10 mouse cellular contexts compared by ENCODE assay signal in the genomic region with DNA sequence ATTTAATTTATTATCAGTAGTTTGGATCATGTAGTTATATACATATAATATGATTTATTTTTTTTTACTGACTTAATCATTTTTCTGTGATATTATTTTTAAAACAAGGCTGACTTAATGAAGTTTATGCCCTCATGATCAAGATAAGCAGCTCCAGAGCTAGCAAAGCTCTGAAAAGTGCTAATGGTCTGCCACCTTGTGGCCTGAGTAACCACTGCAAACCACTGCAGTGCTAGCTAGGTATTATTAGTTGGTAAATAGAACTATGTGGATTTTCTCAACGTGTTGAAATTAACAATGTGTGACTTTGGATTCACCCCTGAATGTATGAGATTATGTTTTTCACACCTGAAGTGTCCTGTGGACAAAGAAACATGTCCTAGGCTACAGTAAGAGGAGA. TPM values are rescaled to one million over a fixed set of nuclear protein-coding genes. Genes with fewer than 3 reads are reported as not detected.
A peak's percentile ranks its signal among the peaks of the same experiment; 100 is the strongest.
DNase-seq lines count a peak whose midpoint lies in the region; ATAC-seq lines count a peak whose summit lies in the region.
"Had no signal": no experiment of that assay in that cellular context is flagged by ENCODE, and none has a peak within 500 bp of the region (broad histone marks: within the 10 kb centered on the region; RNA-seq: fewer than 3 reads in every experiment).

No protein-coding gene starts in this region.

- no peaks in the 10 kb centered on the region for H3K36me3 ChIP-seq in hindbrain, embryonic 14.5 days (replicated peaks; ENCODE audit: control insufficient read depth, insufficient read depth)
- H3K36me3 ChIP-seq: embryonic facial prominence, embryonic 13.5 days had no signal

- H3K9me3 ChIP-seq in hindbrain, embryonic 14.5 days (ENCODE audit: control insufficient read depth, low read length): no peaks in the 10 kb centered on the region
- H3K9me3 ChIP-seq: embryonic facial prominence, embryonic 13.5 days had no signal

- no peak overlapping the region for H3K4me2 ChIP-seq in hindbrain, embryonic 14.5 days (replicated peaks)
- H3K4me2 ChIP-seq: embryonic facial prominence, embryonic 13.5 days had no signal

- 8% methylated on average over 1 of the region's 1 CpGs for WGBS in hindbrain, embryonic 14.5 days

- peak; percentile 85 for ATAC-seq in hindbrain, embryonic 14.5 days (ENCODE audit: low FRiP score)
- peak; percentile 83 for ATAC-seq in megakaryocyte-erythroid progenitor cell, adult 5-6 weeks (replicated peaks; ENCODE audit: low FRiP score, low TSS enrichment, poor library complexity, severe bottlenecking)

- H3K4me3 ChIP-seq in hindbrain, embryonic 14.5 days (replicated peaks; ENCODE audit: low read length): no peak overlapping the region
- H3K4me3 ChIP-seq: embryonic facial prominence, embryonic 13.5 days had no signal

- peak; percentile 79 for DNase-seq in testis, postnatal 10 days (ENCODE audit: low spot score)
- DNase-seq in testis, postnatal 14 days (ENCODE audit: low spot score): no peak
- peak; percentile 68 for DNase-seq in embryo, embryonic 10 days (ENCODE audit: low spot score)
- DNase-seq in hindbrain, embryonic 14.5 days (ENCODE audit: low spot score): peak; percentile 81
- peak; percentile 24 to 59 for DNase-seq in layer of hippocampus, postnatal 14 days (ENCODE audit: low spot score in 2 of 2)
- peak; percentile 15 for DNase-seq in telencephalon, adult 2 months (ENCODE audit: low read depth, low spot score)
- no peak for DNase-seq in T-cell, adult 2 months (ENCODE audit: low spot score)

- no peaks in the 10 kb centered on the region for H3K4me1 ChIP-seq in hindbrain, embryonic 14.5 days (replicated peaks; ENCODE audit: control insufficient read depth, insufficient read depth, low read length)
- H3K4me1 ChIP-seq: embryonic facial prominence, embryonic 13.5 days had no signal

- H3K27ac ChIP-seq in hindbrain, embryonic 14.5 days: no peak overlapping the region
- H3K27ac ChIP-seq: embryonic facial prominence, embryonic 13.5 days had no signal

- no peak overlapping the region for H3K9ac ChIP-seq in hindbrain, embryonic 14.5 days
- H3K9ac ChIP-seq: embryonic facial prominence, embryonic 13.5 days had no signal

- no peaks in the 10 kb centered on the region for H3K27me3 ChIP-seq in hindbrain, embryonic 14.5 days (ENCODE audit: control insufficient read depth, insufficient read depth, low read length)
- H3K27me3 ChIP-seq: embryonic facial prominence, embryonic 13.5 days had no signal

RNA-seq across cellular contexts. Expression of a gene that starts 15.0 kb away (rescaled TPM):
- polyA plus RNA-seq in hindbrain, embryonic 14.5 days (2014; fragmentation: Nextera tagmentation; extraction: Ambion mirVana): not detected in 2 replicates
- total RNA-seq in layer of hippocampus, postnatal 14 days (2021): not detected
- not detected in 2 replicates for total RNA-seq in megakaryocyte-erythroid progenitor cell, adult 5-6 weeks (2014; fragmentation: Nextera tagmentation)
- total RNA-seq in megakaryocyte-erythroid progenitor cell, adult 5-6 weeks (2017): not detected in 2 replicates
- polyA plus RNA-seq: embryonic facial prominence, embryonic 13.5 days; liver, embryonic 16.5 days had no signal

Comparison
In these comparisons a context has a peak if more than half of its experiments do, and no peak if none do; other contexts are left out.
1. DNase-seq: peak in testis, postnatal 10 days (single experiment), embryo, embryonic 10 days (single experiment), hindbrain, embryonic 14.5 days (single experiment), layer of hippocampus, postnatal 14 days (2 of 2) and telencephalon, adult 2 months (single experiment); none in testis, postnatal 14 days (single experiment) and T-cell, adult 2 months (single experiment).